Mouse (Mus musculus): ENCODE measurements around the gene Rapgef5. TPM values are rescaled to one million over a fixed set of nuclear protein-coding genes. Genes with fewer than 3 reads are reported as not detected.

The Rapgef5 gene
- polyA plus RNA-seq, 1 experiment from 2014 or later, result 17.9 TPM

- Histone ChIP-seq H3K36me3 (ENCODE audit: control insufficient read depth, insufficient read depth, low read length) (no peaks in the 10 kb centered on the region), H3K9ac (ENCODE audit: low read depth, low read length) (no peak overlapping the region), H3K27ac (ENCODE audit: low read depth, low read length) (no peak overlapping the region), H3K27me3 (ENCODE audit: control insufficient read depth, insufficient read depth, low read length) (peaks cover 12% of the 10 kb centered on the region; the same call in 1 of the 2 replicates), H3K4me2 (replicated peaks; ENCODE audit: low read depth, low read length) (no peak overlapping the region), H3K4me3 (ENCODE audit: low read length) (no peak overlapping the region), H3K4me1 (ENCODE audit: control insufficient read depth, insufficient read depth, low read length) (peaks cover 4% of the 10 kb centered on the region), H3K9me3 (ENCODE audit: control insufficient read depth, low read length) (no peaks in the 10 kb centered on the region)
- WGBS, result 79% methylated on average over 4 of the region's 4 CpGs
- ATAC-seq (ENCODE audit: low FRiP score, low TSS enrichment), result no peak
Measured at GRCm38 (mm10) chr12:117806470-117806869, 290.2 kb downstream of the Rapgef5 start.

- 26% methylated on average over 8 of the region's 12 CpGs for WGBS
- ATAC-seq (ENCODE audit: low FRiP score, low TSS enrichment), result no peak
- H3K4me2 ChIP-seq (replicated peaks; ENCODE audit: low read depth, low read length), result no peak overlapping the region; the same call in 1 of the 2 replicates
Measured at GRCm38 (mm10) chr12:117807637-117808036, 291.4 kb downstream of the Rapgef5 start.

GRCm38 (mm10) chr12:117808355-117809326 is 292.4 kb downstream of the Rapgef5 start:
- no peaks in the 10 kb centered on the region for H3K9me3 ChIP-seq (ENCODE audit: control insufficient read depth, low read length)
- WGBS, result 29% methylated on average over 17 of the region's 17 CpGs
- no peak overlapping the region for H3K27ac ChIP-seq (ENCODE audit: low read depth, low read length)
- no peak overlapping the region; the same call in 1 of the 2 replicates for H3K4me2 ChIP-seq (replicated peaks; ENCODE audit: low read depth, low read length)
- H3K4me3 ChIP-seq (ENCODE audit: low read length), result no peak overlapping the region
- no peak overlapping the region for H3K9ac ChIP-seq (ENCODE audit: low read depth, low read length)
- H3K4me1 ChIP-seq (ENCODE audit: control insufficient read depth, insufficient read depth, low read length), result peaks cover 4% of the 10 kb centered on the region
- 0 out of 2 replicates have a peak, but pooled peaks have one; percentile 8 for ATAC-seq (ENCODE audit: low FRiP score, low TSS enrichment)
- peaks cover 12% of the 10 kb centered on the region; the same call in 1 of the 2 replicates for H3K27me3 ChIP-seq (ENCODE audit: control insufficient read depth, insufficient read depth, low read length)
- no peaks in the 10 kb centered on the region for H3K36me3 ChIP-seq (ENCODE audit: control insufficient read depth, insufficient read depth, low read length)

More at GRCm38 (mm10) chr12:117807637-117808036, 291.4 kb downstream of the Rapgef5 start:
- peaks cover 12% of the 10 kb centered on the region; the same call in 1 of the 2 replicates for H3K27me3 ChIP-seq (ENCODE audit: control insufficient read depth, insufficient read depth, low read length)
- no peak overlapping the region for H3K9ac ChIP-seq (ENCODE audit: low read depth, low read length)
- no peaks in the 10 kb centered on the region for H3K9me3 ChIP-seq (ENCODE audit: control insufficient read depth, low read length)
- H3K27ac ChIP-seq (ENCODE audit: low read depth, low read length), result no peak overlapping the region
- H3K4me3 ChIP-seq (ENCODE audit: low read length), result no peak overlapping the region
- H3K4me1 ChIP-seq (ENCODE audit: control insufficient read depth, insufficient read depth, low read length), result peaks cover 4% of the 10 kb centered on the region
- no peaks in the 10 kb centered on the region for H3K36me3 ChIP-seq (ENCODE audit: control insufficient read depth, insufficient read depth, low read length)

All from kidney, embryonic 14.5 days (tissue).